Mouse (Mus musculus) E14TG2a.4 (cell line): ENCODE results near the gene Zfp981.
"Not testable (repeated sequence)": the region's sequence is repeated elsewhere in the genome, so short reads cannot be mapped to it uniquely, and the experiment has no call there.

ENCODE experiments used
- H3K27me3 ChIP-seq: 2 replicates; pipeline ENCODE4 v1.6.1; 2014; ENCODE audit warnings: low read length, control low read depth; ENCODE audit not compliant: insufficient read depth
- H3K36me3 ChIP-seq: 2 replicates; pipeline ENCODE4 v1.6.1; 2014; ENCODE audit warnings: low read length, control low read depth; ENCODE audit not compliant: insufficient read depth
- H3K4me1 ChIP-seq: replicated peaks from 2 replicates; pipeline ENCODE4 v1.6.1; 2014; ENCODE audit warnings: low read depth, low read length, control low read depth
- H3K4me3 ChIP-seq: replicated peaks from 2 replicates; pipeline ENCODE4 v1.5.1; 2014; ENCODE audit warnings: mild to moderate bottlenecking, low read length
- H3K9me3 ChIP-seq: 2 replicates; pipeline ENCODE4 v1.6.1; 2014; ENCODE audit warnings: low read length, control low read depth
- CTCF ChIP-seq: conservative IDR thresholded peaks from 2 replicates; pipeline ENCODE4 v1.5.1; 2014; ENCODE audit warnings: low read length

Gene Zfp981

GRCm38 (mm10) chr4:146474716-146475676 is 26.8 kb upstream of the Zfp981 start:
- H3K9me3 ChIP-seq, result peaks cover 12% of the 10 kb centered on the region
- H3K36me3 ChIP-seq, H3K4me1 ChIP-seq: not testable (repeated sequence)
- peak overlapping the region; percentile 78 for H3K4me3 ChIP-seq
- H3K27me3 ChIP-seq, result peaks cover 12% of the 10 kb centered on the region

DNA sequence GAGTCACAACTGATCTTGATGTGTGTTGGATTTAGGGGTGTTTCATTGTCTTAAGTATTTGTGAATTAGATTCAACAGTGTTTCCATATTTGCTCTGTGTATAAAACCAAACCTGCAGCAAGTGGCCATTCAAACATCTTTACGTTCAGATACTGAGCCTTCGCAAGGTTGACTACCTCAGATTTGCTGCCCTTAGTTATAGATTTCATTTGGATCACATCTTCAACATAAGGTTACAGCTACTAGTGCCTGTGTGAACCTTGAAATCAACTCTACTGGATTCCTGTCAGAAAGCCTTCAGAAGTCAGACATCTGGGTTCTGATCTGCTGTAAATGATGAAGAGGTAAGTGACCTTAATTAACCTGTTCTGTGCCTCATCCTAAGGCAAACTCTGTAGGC is 25.6 kb upstream of the Zfp981 start:
- not testable (repeated sequence) for H3K4me3 ChIP-seq, H3K9me3 ChIP-seq, H3K4me1 ChIP-seq, H3K36me3 ChIP-seq
- peaks cover 17% of the 10 kb centered on the region for H3K27me3 ChIP-seq

- not testable (repeated sequence) for H3K4me1 ChIP-seq, H3K4me3 ChIP-seq, H3K9me3 ChIP-seq, H3K36me3 ChIP-seq
- H3K27me3 ChIP-seq, result peaks cover 17% of the 10 kb centered on the region
These were observed 24.9 kb upstream of the Zfp981 start for GRCm38 (mm10) chr4:146476959-146477358.

DNA sequence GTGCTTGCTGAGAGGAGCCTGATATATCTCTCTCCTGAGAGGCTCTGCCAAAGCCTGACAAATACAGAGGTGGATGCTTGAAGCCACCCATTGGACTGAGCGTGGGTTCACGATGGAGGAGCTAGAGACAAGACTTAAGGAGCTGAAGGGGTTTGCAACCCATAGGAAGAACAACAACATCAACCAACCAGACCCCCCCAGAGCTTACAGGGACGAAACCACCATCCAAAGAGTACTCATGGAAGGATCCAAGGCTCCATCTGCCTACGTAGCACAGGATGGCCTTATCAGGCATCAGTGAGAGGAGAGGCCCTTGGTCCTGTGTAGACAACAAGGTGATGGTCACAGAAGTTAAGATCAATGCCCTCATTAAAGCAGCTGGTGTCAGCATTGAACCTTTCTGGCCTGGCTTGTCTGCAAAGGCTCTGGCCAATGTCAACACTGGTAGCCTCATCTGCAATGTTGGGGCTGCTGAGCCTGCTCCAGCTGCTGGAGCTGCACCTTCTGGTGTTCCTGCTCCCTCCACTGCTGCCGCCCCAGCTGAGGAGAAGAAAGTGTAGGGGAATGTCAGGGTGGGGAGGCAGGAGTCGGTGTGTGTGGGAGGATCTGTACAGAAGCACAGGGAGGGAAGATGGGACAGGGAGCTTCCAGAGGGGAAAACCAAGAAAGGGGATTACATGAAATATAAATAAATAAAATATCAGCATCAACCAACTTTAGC is 21.3 kb upstream of the Zfp981 start:
- H3K36me3 ChIP-seq, H3K4me1 ChIP-seq, H3K9me3 ChIP-seq, H3K4me3 ChIP-seq: not testable (repeated sequence)
- H3K27me3 ChIP-seq, result peaks cover 17% of the 10 kb centered on the region

DNA sequence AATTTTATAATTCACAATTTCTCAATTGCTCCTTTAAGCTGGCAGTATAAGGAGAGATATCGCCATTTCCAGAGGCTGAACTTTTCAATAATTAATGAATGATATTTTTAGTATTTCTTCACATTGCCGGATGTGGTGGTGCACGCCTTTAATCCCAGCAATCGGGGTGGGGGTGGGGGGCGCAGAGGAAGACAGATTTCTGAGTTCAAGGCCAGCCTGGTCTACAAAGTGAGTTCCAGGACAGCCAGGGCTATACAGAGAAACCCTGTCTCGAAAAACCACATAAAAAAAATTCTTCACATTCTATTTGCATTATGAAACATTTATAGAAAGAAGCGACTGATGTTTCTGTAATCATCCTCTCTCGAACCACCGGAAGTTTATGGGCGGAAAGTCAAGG is 19.3 kb upstream of the Zfp981 start:
- H3K4me1 ChIP-seq, H3K27me3 ChIP-seq, H3K9me3 ChIP-seq, H3K36me3 ChIP-seq, H3K4me3 ChIP-seq: not testable (repeated sequence)

- not testable (repeated sequence) for H3K36me3 ChIP-seq, H3K9me3 ChIP-seq, H3K4me3 ChIP-seq, H3K4me1 ChIP-seq, H3K27me3 ChIP-seq
- peak; percentile 69 for TF ChIP-seq CTCF
These were observed 18.1 kb upstream of the Zfp981 start for GRCm38 (mm10) chr4:146483571-146484280.

DNA sequence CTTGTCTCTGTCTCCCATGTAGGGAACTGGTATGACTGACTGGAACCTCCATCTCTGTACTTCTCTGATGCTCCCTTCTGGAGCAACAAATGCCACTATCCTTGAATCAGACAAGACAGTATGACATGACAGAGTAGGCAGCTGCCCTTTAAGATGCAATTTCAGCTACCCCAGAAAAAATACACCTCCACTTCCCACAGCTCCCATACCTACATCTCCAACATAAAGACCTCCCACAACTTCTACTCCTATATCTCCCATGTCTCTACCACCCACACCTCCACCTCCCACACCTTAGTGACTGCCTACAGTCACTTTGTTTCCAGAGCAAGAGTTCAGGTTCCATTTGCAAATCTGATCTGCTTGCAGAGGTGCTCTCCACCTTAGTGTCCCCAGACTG is 17.2 kb upstream of the Zfp981 start:
- not testable (repeated sequence) for H3K9me3 ChIP-seq, H3K27me3 ChIP-seq, H3K4me3 ChIP-seq, H3K36me3 ChIP-seq, H3K4me1 ChIP-seq

DNA sequence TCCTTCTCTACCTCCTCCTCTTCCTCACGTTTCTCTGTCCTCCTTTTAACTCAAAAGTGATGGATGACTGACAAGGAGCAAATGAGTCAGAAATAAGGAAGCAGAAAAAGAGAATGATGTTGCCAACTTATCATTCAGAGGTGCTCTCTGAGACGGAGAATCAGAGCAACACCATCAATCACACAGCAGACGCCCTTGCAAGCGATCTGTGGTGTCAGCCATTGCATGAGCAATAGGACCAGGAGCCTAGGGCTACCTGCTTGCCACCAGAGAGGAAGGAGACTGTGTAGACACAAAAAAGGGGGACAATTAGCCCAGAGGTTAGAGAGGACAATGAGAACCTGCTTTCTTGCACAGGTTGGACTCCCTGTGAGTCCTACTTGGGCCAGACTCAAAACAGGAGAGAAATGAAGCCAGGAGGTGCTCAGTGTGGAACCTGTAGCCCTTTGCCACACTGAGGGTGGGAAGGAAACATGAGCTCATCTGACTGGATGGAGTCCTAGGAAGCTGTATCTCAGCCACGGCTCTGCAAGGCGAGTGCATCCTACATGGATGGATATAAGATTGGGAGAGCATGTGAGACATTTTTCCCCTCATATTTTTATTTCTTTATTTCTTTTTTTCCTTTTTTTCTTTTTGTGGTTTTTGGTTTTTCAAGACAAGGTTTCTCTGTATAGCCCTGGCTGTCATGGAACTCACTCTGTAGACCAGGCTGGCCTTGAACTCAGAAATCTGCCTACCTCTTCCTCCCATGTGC is 16.5 kb upstream of the Zfp981 start:
- not testable (repeated sequence) for H3K36me3 ChIP-seq, H3K4me3 ChIP-seq, H3K27me3 ChIP-seq, H3K4me1 ChIP-seq, H3K9me3 ChIP-seq

DNA sequence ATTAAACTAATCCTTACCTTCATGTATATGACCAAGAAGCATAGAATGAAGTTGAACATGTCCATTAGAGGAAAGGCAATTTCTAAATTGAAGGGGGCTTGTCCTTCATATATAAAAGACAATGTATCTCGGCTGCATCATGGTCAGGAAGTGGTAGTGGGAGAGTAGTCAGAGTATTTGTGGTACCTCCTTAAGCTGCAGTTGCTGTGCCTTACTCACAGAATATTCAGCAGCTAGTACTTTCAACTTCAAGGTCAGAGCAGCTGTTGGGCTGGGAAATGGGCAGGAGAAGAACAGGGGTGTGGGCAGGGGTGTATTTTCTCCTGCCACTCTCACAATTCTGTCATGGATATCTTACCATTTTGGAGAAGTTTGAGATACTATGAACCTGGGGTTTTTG is 15.1 kb upstream of the Zfp981 start:
- H3K9me3 ChIP-seq, H3K36me3 ChIP-seq: not testable (repeated sequence)

DNA sequence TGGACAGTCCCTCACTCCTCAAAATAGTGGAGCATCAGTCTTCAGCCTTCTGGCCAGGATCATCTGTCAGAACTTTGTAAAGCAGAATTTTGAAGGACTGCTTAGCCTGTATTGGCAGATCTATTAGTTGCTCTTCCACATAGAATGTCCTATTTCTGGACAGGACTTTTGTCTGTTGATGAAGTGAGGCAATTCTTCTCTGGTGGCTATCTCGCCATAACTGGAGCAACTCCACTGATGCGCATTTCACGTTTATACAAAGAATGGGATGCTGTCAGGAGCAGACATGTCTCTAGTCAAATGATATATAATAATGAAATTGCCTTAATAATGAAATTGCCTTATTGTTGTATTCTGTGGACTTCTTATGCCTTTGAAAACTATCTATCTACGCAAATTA is 12.6 kb upstream of the Zfp981 start:
- H3K36me3 ChIP-seq, H3K4me3 ChIP-seq: not testable (repeated sequence)
- H3K9me3 ChIP-seq, result peaks cover 13% of the 10 kb centered on the region

More for the DNA sequence above, 15.1 kb upstream of the Zfp981 start:
- not testable (repeated sequence) for H3K4me1 ChIP-seq, H3K4me3 ChIP-seq, H3K27me3 ChIP-seq

GRCm38 (mm10) chr4:146491993-146492392 is 9.8 kb upstream of the Zfp981 start:
- H3K9me3 ChIP-seq, result peaks cover 14% of the 10 kb centered on the region
- not testable (repeated sequence) for H3K4me3 ChIP-seq, H3K27me3 ChIP-seq, H3K4me1 ChIP-seq, H3K36me3 ChIP-seq

More for the DNA sequence above, 12.6 kb upstream of the Zfp981 start:
- not testable (repeated sequence) for H3K4me1 ChIP-seq, H3K27me3 ChIP-seq
